Mouse (Mus musculus): Measurements from ENCODE around the gene Rom1. TPM values are rescaled to one million over a fixed set of nuclear protein-coding genes. Genes with fewer than 3 reads are reported as not detected.
A peak's percentile ranks its signal among the peaks of the same experiment; 100 is the strongest.
"Not testable (repeated sequence)": the region's sequence is repeated elsewhere in the genome, so short reads cannot be mapped to it uniquely, and the experiment has no call there.

The Rom1 gene
- total and polyA plus RNA-seq, 2 experiments = 1.7 to 5.0 TPM

DNA sequence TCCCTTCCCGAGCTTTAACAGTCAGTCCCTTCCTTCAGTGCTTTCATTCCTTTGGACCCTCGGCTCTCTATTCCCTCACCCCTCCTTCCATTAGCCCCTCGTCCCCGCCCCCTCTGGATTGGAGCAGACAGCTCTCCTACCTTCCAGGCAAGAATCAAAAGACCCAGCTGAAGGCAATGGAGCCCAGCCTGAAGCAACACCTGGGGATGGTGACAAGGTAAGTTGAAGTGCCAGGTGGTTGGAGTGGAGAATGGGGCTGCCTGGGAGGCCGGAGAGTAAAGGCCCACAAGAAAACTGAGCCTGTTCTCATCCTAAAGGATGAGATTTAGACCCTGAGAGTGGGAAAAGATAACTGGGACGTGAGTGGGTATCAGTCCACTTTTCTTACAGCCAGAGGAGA is 20.6 kb downstream of the Rom1 start:
- Histone ChIP-seq H3K4me3 (ENCODE audit: insufficient read depth, low read depth, low read length) (no peak overlapping the region), H3K27me3 (ENCODE audit: control insufficient read depth, insufficient read depth, low read length) (no peaks in the 10 kb centered on the region), H3K9ac (ENCODE audit: low read depth, low read length) (no peak overlapping the region), H3K27ac (replicated peaks; ENCODE audit: insufficient read depth, low read depth, low read length) (no peak overlapping the region), H3K36me3 (ENCODE audit: control insufficient read depth, insufficient read depth, low read length) (peaks cover 90% of the 10 kb centered on the region), H3K79me2 (ENCODE audit: control insufficient read depth, insufficient read depth, low read length) (no peaks in the 10 kb centered on the region), H3K4me1 (ENCODE audit: control insufficient read depth, insufficient read depth, low read length) (no peaks in the 10 kb centered on the region)
- TF ChIP-seq CTCF (IDR thresholded peaks at IDR 0.05; ENCODE audit: low read depth, low read length) (no peak), POLR2A (IDR thresholded peaks at IDR 0.05; ENCODE audit: extremely low read depth, insufficient read depth, low read length) (no peak)
- WGBS = 92% methylated on average over 6 of the region's 6 CpGs
- no peak for DNase-seq (ENCODE audit: extremely low read depth, low read depth, low spot score)

DNA sequence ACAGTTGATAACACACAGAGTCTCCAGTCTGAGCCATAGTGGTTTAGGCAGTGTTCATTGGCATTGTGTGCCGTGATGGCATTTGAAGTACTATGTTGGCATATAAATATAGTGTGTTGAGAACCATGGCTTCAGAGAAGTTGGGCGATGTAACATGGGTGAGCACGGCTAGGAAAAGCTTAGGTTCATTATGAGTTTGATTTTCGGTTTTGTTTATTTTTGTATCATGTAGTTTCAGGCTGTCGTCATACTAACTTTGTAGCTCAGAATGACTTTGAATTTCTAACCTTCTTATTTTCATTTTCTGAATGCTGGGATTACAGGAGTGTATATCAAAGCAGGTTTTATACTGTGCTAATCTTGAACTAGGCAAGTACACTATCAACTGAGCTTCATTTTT is 25.7 kb downstream of the Rom1 start:
- WGBS = 94% methylated on average over 5 of the region's 5 CpGs
- TF ChIP-seq POLR2A (IDR thresholded peaks at IDR 0.05; ENCODE audit: extremely low read depth, insufficient read depth, low read length) (no peak), CTCF (IDR thresholded peaks at IDR 0.05; ENCODE audit: low read depth, low read length) (no peak)
- Histone ChIP-seq H3K4me3 (ENCODE audit: insufficient read depth, low read depth, low read length) (no peak overlapping the region), H3K27me3 (ENCODE audit: control insufficient read depth, insufficient read depth, low read length) (no peaks in the 10 kb centered on the region), H3K9ac (ENCODE audit: low read depth, low read length) (no peak overlapping the region), H3K79me2 (ENCODE audit: control insufficient read depth, insufficient read depth, low read length) (peaks cover 3% of the 10 kb centered on the region; the same call in 1 of the 2 replicates), H3K27ac (replicated peaks; ENCODE audit: insufficient read depth, low read depth, low read length) (no peak overlapping the region), H3K36me3 (ENCODE audit: control insufficient read depth, insufficient read depth, low read length) (peaks cover 57% of the 10 kb centered on the region), H3K4me1 (ENCODE audit: control insufficient read depth, insufficient read depth, low read length) (peaks cover 6% of the 10 kb centered on the region)
- no peak for DNase-seq (ENCODE audit: extremely low read depth, low read depth, low spot score)

DNA sequence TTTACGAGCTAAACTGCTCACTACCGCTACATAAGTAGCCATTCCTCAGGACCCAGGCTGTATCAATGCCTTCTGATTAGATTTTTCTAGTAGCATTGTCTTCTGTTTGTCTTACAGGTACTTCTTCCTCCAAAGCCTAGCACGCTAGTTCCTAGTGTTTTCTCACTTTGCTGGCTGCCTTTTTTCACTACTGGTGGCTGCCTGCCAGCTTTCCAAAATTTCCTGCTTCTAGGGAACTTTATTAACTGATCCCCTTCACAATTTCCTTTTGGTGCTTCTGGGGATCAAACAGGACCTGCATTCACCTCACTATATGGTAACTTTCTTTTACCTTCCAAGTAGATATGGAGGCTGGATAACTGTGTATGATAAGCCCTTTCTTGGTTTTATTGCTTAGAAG is 30.1 kb downstream of the Rom1 start:
- H3K27me3 ChIP-seq (ENCODE audit: control insufficient read depth, insufficient read depth, low read length) = no peaks in the 10 kb centered on the region
- H3K36me3 ChIP-seq (ENCODE audit: control insufficient read depth, insufficient read depth, low read length) = peaks cover 20% of the 10 kb centered on the region
- peaks cover 14% of the 10 kb centered on the region; the same call in 1 of the 2 replicates for H3K79me2 ChIP-seq (ENCODE audit: control insufficient read depth, insufficient read depth, low read length)
- peaks cover 12% of the 10 kb centered on the region for H3K4me1 ChIP-seq (ENCODE audit: control insufficient read depth, insufficient read depth, low read length)
- peak overlapping the region; percentile 71; the same call in 1 of the 2 replicates for H3K4me3 ChIP-seq (ENCODE audit: insufficient read depth, low read depth, low read length)
- TF ChIP-seq POLR2A (IDR thresholded peaks at IDR 0.05; ENCODE audit: extremely low read depth, insufficient read depth, low read length) (no peak), CTCF (IDR thresholded peaks at IDR 0.05; ENCODE audit: low read depth, low read length) (no peak)
- no peak overlapping the region for H3K27ac ChIP-seq (replicated peaks; ENCODE audit: insufficient read depth, low read depth, low read length)
- H3K9ac ChIP-seq (ENCODE audit: low read depth, low read length) = peak overlapping the region; percentile 34; the same call in 1 of the 2 replicates
- DNase-seq (ENCODE audit: extremely low read depth, low read depth, low spot score) = peak; percentile 24
- 16% methylated on average over 3 of the region's 3 CpGs for WGBS

DNA sequence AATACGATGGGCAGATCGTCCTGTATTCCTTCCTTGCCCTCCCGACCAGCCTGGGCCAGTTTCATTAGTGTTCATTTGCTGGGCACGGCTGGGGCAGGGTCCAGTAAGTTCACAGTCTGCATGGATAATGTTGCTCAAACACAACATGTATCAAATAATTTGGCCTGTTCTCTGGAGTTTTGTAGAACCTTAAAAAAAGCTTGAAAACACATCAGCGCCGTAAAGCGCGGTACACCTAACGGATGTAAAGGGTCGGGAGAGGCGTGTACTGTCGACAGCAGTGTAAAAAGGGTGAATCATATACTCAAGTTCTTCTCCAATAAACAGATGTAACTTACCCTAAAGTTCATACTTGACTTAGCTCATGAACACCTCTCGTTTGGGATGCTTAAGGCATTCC is 30.6 kb downstream of the Rom1 start:
- Histone ChIP-seq H3K36me3 (ENCODE audit: control insufficient read depth, insufficient read depth, low read length) (peaks cover 16% of the 10 kb centered on the region), H3K27ac (replicated peaks; ENCODE audit: insufficient read depth, low read depth, low read length) (peak overlapping the region; percentile 86), H3K9ac (ENCODE audit: low read depth, low read length) (peak overlapping the region; percentile 81), H3K79me2 (ENCODE audit: control insufficient read depth, insufficient read depth, low read length) (peaks cover 14% of the 10 kb centered on the region; the same call in 1 of the 2 replicates), H3K4me3 (ENCODE audit: insufficient read depth, low read depth, low read length) (peak overlapping the region; percentile 71), H3K4me1 (ENCODE audit: control insufficient read depth, insufficient read depth, low read length) (peaks cover 12% of the 10 kb centered on the region), H3K27me3 (ENCODE audit: control insufficient read depth, insufficient read depth, low read length) (no peaks in the 10 kb centered on the region)
- 2% methylated on average over 13 of the region's 13 CpGs for WGBS
- no peak for TF ChIP-seq CTCF (IDR thresholded peaks at IDR 0.05; ENCODE audit: low read depth, low read length)
- TF ChIP-seq POLR2A (IDR thresholded peaks at IDR 0.05; ENCODE audit: extremely low read depth, insufficient read depth, low read length) = 0 out of 2 replicates have a peak, but pooled peaks have one; percentile 9
- DNase-seq (ENCODE audit: extremely low read depth, low read depth, low spot score) = peak; percentile 53

DNA sequence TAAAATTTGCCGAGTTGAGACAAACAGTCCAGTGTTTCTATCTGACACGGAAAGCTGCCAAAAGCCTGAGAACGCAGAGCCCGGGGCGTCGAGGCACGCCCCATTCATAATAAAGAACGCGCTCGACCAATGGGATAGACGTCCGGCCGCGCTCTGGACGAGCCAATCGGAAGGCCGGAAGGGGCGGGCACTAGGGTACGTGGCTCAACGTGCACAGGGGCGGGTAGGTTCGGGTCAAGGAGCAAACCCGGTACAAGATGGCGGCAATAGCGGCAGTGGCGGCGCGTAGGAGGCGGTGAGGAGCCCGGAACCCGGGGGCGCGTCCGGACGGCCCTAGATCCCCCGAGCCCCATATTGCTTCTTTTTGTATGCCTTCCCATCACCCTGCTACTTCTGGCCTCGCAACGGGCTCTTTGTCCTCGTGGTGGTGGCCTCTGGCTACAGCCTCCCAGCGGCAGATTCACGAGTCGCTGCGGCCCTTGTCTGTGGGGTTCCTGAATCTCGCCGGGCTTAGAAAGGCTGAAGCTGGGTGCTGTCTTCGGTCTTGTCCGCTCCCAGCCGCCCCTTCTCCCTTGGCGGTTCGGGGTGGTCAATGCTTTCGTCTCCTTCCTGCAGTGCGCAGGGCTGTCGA is 31.2 kb downstream of the Rom1 start, which contains the start of gene Ganab:
Ganab (plus strand) TSS at position 207 of the 631 bp plus-strand sequence.
- Histone ChIP-seq H3K4me3 (ENCODE audit: insufficient read depth, low read depth, low read length) (peak within 1 kb of the TSS; percentile 71), H3K4me1 (ENCODE audit: control insufficient read depth, insufficient read depth, low read length) (peaks cover 12% of the 10 kb centered on the region), H3K9ac (ENCODE audit: low read depth, low read length) (peak within 1 kb of the TSS; percentile 81), H3K27ac (replicated peaks; ENCODE audit: insufficient read depth, low read depth, low read length) (peak within 1 kb of the TSS; percentile 86), H3K36me3 (ENCODE audit: control insufficient read depth, insufficient read depth, low read length) (peaks cover 10% of the 10 kb centered on the region; the same call in 1 of the 2 replicates), H3K79me2 (ENCODE audit: control insufficient read depth, insufficient read depth, low read length) (peaks cover 16% of the 10 kb centered on the region; the same call in 1 of the 2 replicates), H3K27me3 (ENCODE audit: control insufficient read depth, insufficient read depth, low read length) (no peaks in the 10 kb centered on the region)
- TF ChIP-seq CTCF (IDR thresholded peaks at IDR 0.05; ENCODE audit: low read depth, low read length) (peak; percentile 24; the same call in 1 of the 2 replicates), POLR2A (IDR thresholded peaks at IDR 0.05; ENCODE audit: extremely low read depth, insufficient read depth, low read length) (peak; percentile 87)
- peak; percentile 83 for DNase-seq (ENCODE audit: extremely low read depth, low read depth, low spot score)
- WGBS = under 1% methylated on average over 53 of the region's 53 CpGs

DNA sequence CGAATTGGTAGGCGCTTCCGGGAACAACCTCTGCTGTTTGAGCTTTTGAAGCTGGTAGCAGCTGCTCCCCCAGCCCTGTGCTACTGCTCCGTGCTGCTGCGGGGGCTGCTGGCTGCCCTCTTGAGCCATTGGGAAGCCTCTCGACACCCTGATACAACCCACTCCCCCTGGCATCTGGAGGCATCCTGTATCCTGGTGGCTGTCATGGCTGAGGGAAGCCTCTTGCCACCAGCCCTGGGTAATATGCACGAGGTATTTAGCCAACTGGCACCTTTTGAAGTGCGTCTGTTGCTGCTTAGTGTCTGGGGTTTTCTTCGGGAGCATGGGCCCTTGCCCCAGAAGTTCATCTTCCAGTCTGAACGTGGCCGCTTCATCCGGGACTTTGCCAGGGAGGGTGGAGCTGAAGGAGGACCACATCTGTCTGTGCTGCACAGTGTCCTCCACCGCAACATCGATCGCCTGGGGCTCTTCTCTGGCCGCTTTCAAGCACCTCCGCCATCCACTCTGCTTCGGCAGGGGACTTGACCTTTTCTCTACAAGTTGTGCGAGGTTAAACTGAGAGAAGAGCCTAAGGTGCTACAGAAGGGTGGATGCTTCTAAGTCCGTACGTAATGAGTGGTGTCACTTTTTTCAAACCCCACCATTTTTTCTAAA is 31.8 kb downstream of the Rom1 start:
- Histone ChIP-seq H3K4me3 (ENCODE audit: insufficient read depth, low read depth, low read length) (peak overlapping the region; percentile 71), H3K79me2 (ENCODE audit: control insufficient read depth, insufficient read depth, low read length) (peaks cover 16% of the 10 kb centered on the region; the same call in 1 of the 2 replicates), H3K27ac (replicated peaks; ENCODE audit: insufficient read depth, low read depth, low read length) (peak overlapping the region; percentile 38), H3K4me1 (ENCODE audit: control insufficient read depth, insufficient read depth, low read length) (peaks cover 12% of the 10 kb centered on the region), H3K9ac (ENCODE audit: low read depth, low read length) (peak overlapping the region; percentile 43)
- DNase-seq (ENCODE audit: extremely low read depth, low read depth, low spot score) = peak; percentile 53
- not testable (repeated sequence) for H3K27me3 ChIP-seq (ENCODE audit: control insufficient read depth, insufficient read depth, low read length); H3K36me3 ChIP-seq (ENCODE audit: control insufficient read depth, insufficient read depth, low read length)
- 16% methylated on average over 21 of the region's 21 CpGs for WGBS

DNA sequence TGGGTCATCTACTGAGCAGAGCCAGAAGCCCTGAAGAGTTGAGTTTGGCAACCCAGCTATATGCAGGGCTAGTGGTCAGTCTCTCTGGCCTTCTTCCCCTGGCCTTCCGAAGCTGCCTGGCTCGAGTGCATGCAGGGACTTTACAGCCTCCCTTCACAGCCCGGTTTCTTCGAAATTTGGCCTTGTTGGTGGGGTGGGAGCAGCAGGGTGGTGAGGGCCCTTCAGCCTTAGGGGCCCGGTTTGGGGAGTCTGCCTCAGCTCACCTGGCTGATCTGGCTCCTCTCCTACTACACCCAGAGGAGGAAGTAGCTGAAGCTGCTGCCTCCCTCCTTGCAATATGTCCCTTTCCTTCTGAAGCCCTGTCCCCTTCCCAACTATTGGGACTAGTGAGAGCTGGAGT is 32.9 kb downstream of the Rom1 start:
- peaks cover 12% of the 10 kb centered on the region for H3K4me1 ChIP-seq (ENCODE audit: control insufficient read depth, insufficient read depth, low read length)

More for the DNA sequence above, 32.9 kb downstream of the Rom1 start:
- not testable (repeated sequence) for H3K27me3 ChIP-seq (ENCODE audit: control insufficient read depth, insufficient read depth, low read length); H3K4me3 ChIP-seq (ENCODE audit: insufficient read depth, low read depth, low read length); H3K9ac ChIP-seq (ENCODE audit: low read depth, low read length); H3K27ac ChIP-seq (replicated peaks; ENCODE audit: insufficient read depth, low read depth, low read length); H3K36me3 ChIP-seq (ENCODE audit: control insufficient read depth, insufficient read depth, low read length); DNase-seq (ENCODE audit: extremely low read depth, low read depth, low spot score)
- WGBS = 85% methylated on average over 5 of the region's 5 CpGs
- peaks cover 16% of the 10 kb centered on the region; the same call in 1 of the 2 replicates for H3K79me2 ChIP-seq (ENCODE audit: control insufficient read depth, insufficient read depth, low read length)
